Mouse (Mus musculus) lung, postnatal 0 days (tissue): ENCODE results near the gene Npas2.

Experiments used
- CTCF ChIP-seq: IDR thresholded peaks from 2 replicates; pipeline ENCODE4 v1.5.1; 2016; ENCODE audit warnings: antibody characterized with exemption, mild to moderate bottlenecking
- EP300 ChIP-seq: IDR thresholded peaks from 2 replicates; pipeline ENCODE4 v1.6.1; 2016; ENCODE audit warnings: antibody characterized with exemption, mild to moderate bottlenecking, control low read depth

- TF ChIP-seq CTCF (no peak), EP300 (no peak)
Measured at GRCm38 (mm10) chr1:39266843-39267512, 73.4 kb downstream of the Npas2 start.
